Mouse (Mus musculus) limb, embryonic 11.5 days (tissue): ENCODE data around the gene Ginm1. TPM values are rescaled to one million over a fixed set of nuclear protein-coding genes. Genes with fewer than 3 reads are reported as not detected.

Experiments used
- ATAC-seq: fragments of 200-750 bp; cut with Nextera tagmentation; 2 replicates; pipeline ENCODE4 v1.8.0; 2017; ENCODE audit warnings: low read depth; ENCODE audit not compliant: insufficient number of reproducible peaks, low FRiP score, low TSS enrichment
- DNase-seq: peaks from one replicate; pipeline ENCODE4 v3.0.0-alpha.2; 2015; ENCODE audit warnings: low spot score
- H3K27ac ChIP-seq: fragments of 300-500 bp; sonication (generic); replicated peaks from 2 replicates; pipeline ENCODE4 v1.5.1; 2014; ENCODE audit warnings: low read depth, mild to moderate bottlenecking, low read length
- H3K27me3 ChIP-seq: fragments of 300-500 bp; sonication (generic); 2 replicates; pipeline ENCODE4 v1.6.1; 2014; ENCODE audit warnings: mild to moderate bottlenecking, low read length, mixed read lengths; ENCODE audit not compliant: control insufficient read depth, insufficient read depth
- H3K36me3 ChIP-seq: fragments of 300-500 bp; sonication (generic); 2 replicates; pipeline ENCODE4 v1.6.1; 2014; ENCODE audit warnings: mild to moderate bottlenecking, low read length, moderate library complexity, mixed read lengths; ENCODE audit not compliant: control insufficient read depth, insufficient read depth
- H3K4me1 ChIP-seq: fragments of 300-500 bp; sonication (generic); 2 replicates; pipeline ENCODE4 v1.6.1; 2014; ENCODE audit warnings: low read length, mixed read lengths; ENCODE audit not compliant: control insufficient read depth, insufficient read depth
- H3K4me2 ChIP-seq: fragments of 300-500 bp; sonication (generic); 2 replicates; pipeline ENCODE4 v1.6.1; 2014; ENCODE audit warnings: low read depth, mild to moderate bottlenecking, moderate library complexity; ENCODE audit not compliant: severe bottlenecking
- H3K4me3 ChIP-seq: fragments of 300-500 bp; sonication (generic); 2 replicates; pipeline ENCODE4 v1.5.1; 2014; ENCODE audit warnings: low read depth, low read length
- H3K9ac ChIP-seq: fragments of 300-500 bp; sonication (generic); 2 replicates; pipeline ENCODE4 v1.6.1; 2014; ENCODE audit warnings: mild to moderate bottlenecking, low read length
- H3K9me3 ChIP-seq: fragments of 300-500 bp; sonication (generic); 2 replicates; pipeline ENCODE4 v1.6.1; 2016; ENCODE audit warnings: low read length; ENCODE audit not compliant: control insufficient read depth
- WGBS: fragments of 180-500 bp; shearing (Covaris S2); extraction: QIAGEN DNeasy Blood & Tissue Kit; methylation state at CpG from one replicate; pipeline ENCODE4 v1.1.7; 2014; 5-methylcytosine and 5-hydroxymethylcytosine counted together
- polyA plus RNA-seq: library from polyadenylated mRNA; unstranded; fragments of >200 nt; fragmentation: Nextera tagmentation; extraction: Ambion mirVana; gene quantifications from 2 replicates; pipeline ENCODE4 v1.2.1, GENCODE M21; 2014

The Ginm1 gene
- polyA plus RNA-seq, 1 experiment from 2014 or later: 51.4 TPM

GRCm38 (mm10) chr10:7820171-7820570 is 27.5 kb upstream of the Ginm1 start:
- Histone ChIP-seq H3K36me3 (no peaks in the 10 kb centered on the region; the same call in 1 of the 2 replicates), H3K9ac (no peak overlapping the region), H3K9me3 (no peaks in the 10 kb centered on the region), H3K27ac (no peak overlapping the region), H3K4me2 (no peak overlapping the region), H3K4me1 (no peaks in the 10 kb centered on the region), H3K4me3 (no peak overlapping the region), H3K27me3 (no peaks in the 10 kb centered on the region)
- 90% methylated on average over 5 of the region's 5 CpGs for WGBS
- ATAC-seq (no peak), DNase-seq (no peak)

GRCm38 (mm10) chr10:7819603-7820002 is 27.0 kb upstream of the Ginm1 start:
- no peaks in the 10 kb centered on the region for H3K9me3 ChIP-seq
- no peak overlapping the region for H3K4me2 ChIP-seq
- peaks cover under 1% of the 10 kb centered on the region; the same call in 1 of the 2 replicates for H3K36me3 ChIP-seq
- H3K27me3 ChIP-seq: no peaks in the 10 kb centered on the region
- no peak overlapping the region for H3K4me3 ChIP-seq
- 91% methylated on average over 4 of the region's 4 CpGs for WGBS
- ATAC-seq (no peak), DNase-seq (no peak)
- no peaks in the 10 kb centered on the region for H3K4me1 ChIP-seq
- no peak overlapping the region for H3K9ac ChIP-seq
- H3K27ac ChIP-seq: no peak overlapping the region

GRCm38 (mm10) chr10:7819156-7819555 is 26.5 kb upstream of the Ginm1 start:
- Histone ChIP-seq H3K4me1 (no peaks in the 10 kb centered on the region), H3K4me2 (no peak overlapping the region), H3K4me3 (no peak overlapping the region), H3K27ac (no peak overlapping the region), H3K9me3 (no peaks in the 10 kb centered on the region), H3K27me3 (no peaks in the 10 kb centered on the region), H3K36me3 (peaks cover 2% of the 10 kb centered on the region; the same call in 1 of the 2 replicates), H3K9ac (no peak overlapping the region)
- WGBS: 93% methylated on average over 4 of the region's 4 CpGs
- ATAC-seq: no peak
- DNase-seq: no peak

GRCm38 (mm10) chr10:7818676-7819075 is 26.1 kb upstream of the Ginm1 start:
- Histone ChIP-seq H3K9ac (no peak overlapping the region), H3K36me3 (peaks cover 2% of the 10 kb centered on the region; the same call in 1 of the 2 replicates), H3K27me3 (no peaks in the 10 kb centered on the region), H3K4me3 (no peak overlapping the region), H3K9me3 (no peaks in the 10 kb centered on the region), H3K4me1 (no peaks in the 10 kb centered on the region), H3K4me2 (no peak overlapping the region), H3K27ac (no peak overlapping the region)
- DNase-seq (no peak), ATAC-seq (no peak)
- WGBS: 93% methylated on average over 4 of the region's 4 CpGs

- H3K4me1 ChIP-seq: no peaks in the 10 kb centered on the region
- 86% methylated on average over 2 of the region's 2 CpGs for WGBS
Observed at GRCm38 (mm10) chr10:7816476-7816875, 23.9 kb upstream of the Ginm1 start.

GRCm38 (mm10) chr10:7809937-7810336 is 17.3 kb upstream of the Ginm1 start:
- Histone ChIP-seq H3K4me1 (no peaks in the 10 kb centered on the region), H3K27me3 (no peaks in the 10 kb centered on the region), H3K9ac (no peak overlapping the region), H3K4me2 (no peak overlapping the region), H3K9me3 (no peaks in the 10 kb centered on the region), H3K36me3 (peaks cover 11% of the 10 kb centered on the region), H3K27ac (no peak overlapping the region), H3K4me3 (no peak overlapping the region)
- WGBS: 57% methylated on average over 2 of the region's 2 CpGs
- no peak for ATAC-seq
- DNase-seq: peak; percentile 67

More at GRCm38 (mm10) chr10:7816476-7816875, 23.9 kb upstream of the Ginm1 start:
- Histone ChIP-seq H3K9ac (no peak overlapping the region), H3K9me3 (no peaks in the 10 kb centered on the region), H3K4me3 (no peak overlapping the region), H3K27ac (no peak overlapping the region), H3K36me3 (peaks cover 2% of the 10 kb centered on the region; the same call in 1 of the 2 replicates), H3K27me3 (no peaks in the 10 kb centered on the region), H3K4me2 (no peak overlapping the region)
- no peak for DNase-seq
- no peak for ATAC-seq

- Histone ChIP-seq H3K4me2 (no peak overlapping the region), H3K27ac (no peak overlapping the region), H3K4me3 (no peak overlapping the region), H3K9ac (no peak overlapping the region), H3K9me3 (no peaks in the 10 kb centered on the region), H3K36me3 (peaks cover 10% of the 10 kb centered on the region; the same call in 1 of the 2 replicates), H3K4me1 (no peaks in the 10 kb centered on the region), H3K27me3 (no peaks in the 10 kb centered on the region)
- DNase-seq: no peak
- 90% methylated on average over 2 of the region's 2 CpGs for WGBS
- no peak for ATAC-seq
Observed at GRCm38 (mm10) chr10:7802519-7803140, 10.0 kb upstream of the Ginm1 start.

GRCm38 (mm10) chr10:7801258-7801657 is 8.6 kb upstream of the Ginm1 start:
- Histone ChIP-seq H3K36me3 (peaks cover 10% of the 10 kb centered on the region; the same call in 1 of the 2 replicates), H3K4me3 (no peak overlapping the region), H3K9ac (no peak overlapping the region), H3K27ac (no peak overlapping the region), H3K4me2 (no peak overlapping the region), H3K4me1 (no peaks in the 10 kb centered on the region), H3K27me3 (no peaks in the 10 kb centered on the region), H3K9me3 (no peaks in the 10 kb centered on the region)
- no peak for DNase-seq
- ATAC-seq: no peak
- 92% methylated on average over 3 of the region's 3 CpGs for WGBS
